ENCODE assay signal across 9 mouse cellular contexts in the genomic region with DNA sequence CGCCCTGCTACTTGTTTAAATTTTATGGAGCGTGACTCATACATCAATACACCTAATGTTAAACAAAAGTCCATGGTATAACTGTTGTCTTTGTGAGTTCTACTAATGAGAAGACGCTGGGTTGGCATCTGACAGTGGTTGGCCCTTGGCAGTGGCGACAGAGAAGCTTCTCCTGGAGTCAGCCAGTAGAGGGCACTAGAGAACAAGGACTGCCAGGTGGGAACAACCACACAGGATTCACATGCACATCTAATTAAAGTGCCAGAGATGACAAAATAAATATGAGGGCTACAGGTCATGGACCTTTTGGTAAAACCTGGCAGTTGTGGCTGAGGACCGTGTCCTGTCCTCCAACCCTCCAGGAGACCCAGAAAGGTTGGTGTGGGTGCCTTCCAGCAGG. TPM values are rescaled to one million over a fixed set of nuclear protein-coding genes. Genes with fewer than 3 reads are reported as not detected.
DNase-seq lines count a peak whose midpoint lies in the region; ATAC-seq lines count a peak whose summit lies in the region.
"Had no signal": no experiment of that assay in that cellular context is flagged by ENCODE, and none has a peak within 500 bp of the region (broad histone marks: within the 10 kb centered on the region; RNA-seq: fewer than 3 reads in every experiment).

No protein-coding gene starts in this region.

- H3K4me1 ChIP-seq in midbrain, embryonic 14.5 days (ENCODE audit: control insufficient read depth, insufficient read depth, low read length): no peaks in the 10 kb centered on the region
- H3K4me1 ChIP-seq in midbrain, embryonic 16.5 days (ENCODE audit: control insufficient read depth, insufficient read depth, low read length): no peaks in the 10 kb centered on the region
- H3K4me1 ChIP-seq in limb, embryonic 10.5 days: 0 out of 2 replicates have a peak, but pooled peaks cover 6% of the 10 kb centered on the region
- no peaks in the 10 kb centered on the region for H3K4me1 ChIP-seq in midbrain, embryonic 13.5 days (replicated peaks)

- H3K27me3 ChIP-seq in midbrain, embryonic 14.5 days (ENCODE audit: control insufficient read depth, insufficient read depth, low read length): no peaks in the 10 kb centered on the region
- no peaks in the 10 kb centered on the region for H3K27me3 ChIP-seq in midbrain, embryonic 16.5 days (ENCODE audit: control insufficient read depth, insufficient read depth, low read depth, low read length)
- no peaks in the 10 kb centered on the region for H3K27me3 ChIP-seq in limb, embryonic 10.5 days (ENCODE audit: low read depth, poor library complexity, severe bottlenecking)
- no peaks in the 10 kb centered on the region for H3K27me3 ChIP-seq in midbrain, embryonic 13.5 days

- DNase-seq in midbrain, embryonic 14.5 days: peak; percentile 86
- DNase-seq in R1 (ENCODE audit: low read depth, low spot score): peak; percentile 67
- peak; percentile 79 for DNase-seq in cerebellum, adult 8-10 months
- peak; percentile 48 to 72 for DNase-seq in heart, postnatal 14 days
- peak; percentile 71 for DNase-seq in limb, embryonic 10.5 days (ENCODE audit: low spot score)
- peak; percentile 81 for DNase-seq in retina, postnatal 1 day

- 27% methylated on average over 5 of the region's 5 CpGs for WGBS in midbrain, embryonic 14.5 days
- WGBS in midbrain, embryonic 16.5 days: 20% methylated on average over 5 of the region's 5 CpGs
- 21% methylated on average over 5 of the region's 5 CpGs for WGBS in limb, embryonic 10.5 days
- WGBS in midbrain, embryonic 13.5 days: 23% methylated on average over 5 of the region's 5 CpGs

- no peak for ATAC-seq in midbrain, embryonic 14.5 days (ENCODE audit: low FRiP score, low TSS enrichment)
- no peak for ATAC-seq in midbrain, embryonic 16.5 days
- no peak for ATAC-seq in midbrain, embryonic 13.5 days

- no peak overlapping the region for H3K27ac ChIP-seq in midbrain, embryonic 14.5 days (replicated peaks; ENCODE audit: low read depth, low read length)
- no peak overlapping the region for H3K27ac ChIP-seq in midbrain, embryonic 16.5 days (ENCODE audit: low read length)
- H3K27ac ChIP-seq in limb, embryonic 10.5 days: no peak overlapping the region
- no peak overlapping the region for H3K27ac ChIP-seq in midbrain, embryonic 13.5 days

- H3K9me3 ChIP-seq in midbrain, embryonic 14.5 days (ENCODE audit: control insufficient read depth, low read length): no peaks in the 10 kb centered on the region
- H3K9me3 ChIP-seq in midbrain, embryonic 16.5 days (replicated peaks; ENCODE audit: control insufficient read depth, low read length, poor library complexity, severe bottlenecking): no peaks in the 10 kb centered on the region
- H3K9me3 ChIP-seq in limb, embryonic 10.5 days (replicated peaks): no peaks in the 10 kb centered on the region
- no peaks in the 10 kb centered on the region for H3K9me3 ChIP-seq in midbrain, embryonic 13.5 days

- no peak overlapping the region for H3K4me3 ChIP-seq in midbrain, embryonic 14.5 days (replicated peaks; ENCODE audit: low read depth, low read length)
- H3K4me3 ChIP-seq in midbrain, embryonic 16.5 days (ENCODE audit: low read depth, low read length): no peak overlapping the region
- no peak overlapping the region for H3K4me3 ChIP-seq in limb, embryonic 10.5 days
- H3K4me3 ChIP-seq in midbrain, embryonic 13.5 days (replicated peaks): no peak overlapping the region

- H3K9ac ChIP-seq in midbrain, embryonic 14.5 days (replicated peaks; ENCODE audit: low read length): no peak overlapping the region
- no peak overlapping the region for H3K9ac ChIP-seq in midbrain, embryonic 16.5 days (ENCODE audit: low read depth, low read length)
- no peak overlapping the region for H3K9ac ChIP-seq in midbrain, embryonic 13.5 days (replicated peaks)

- intact Hi-C loops in heart, postnatal 14 days (cut with DNase I): loop anchor here (1.0 to 10.0 kb wide), 3 partner anchors 49 to 356 kb away; no protein-coding TSS in a partner anchor

- no peak overlapping the region for H3K4me2 ChIP-seq in midbrain, embryonic 14.5 days (ENCODE audit: low read length)
- no peak overlapping the region for H3K4me2 ChIP-seq in midbrain, embryonic 16.5 days (ENCODE audit: low read length)
- no peak overlapping the region for H3K4me2 ChIP-seq in midbrain, embryonic 13.5 days (replicated peaks)

- H3K36me3 ChIP-seq in midbrain, embryonic 14.5 days (ENCODE audit: control insufficient read depth, insufficient read depth, low read length): no peaks in the 10 kb centered on the region
- H3K36me3 ChIP-seq in midbrain, embryonic 16.5 days (ENCODE audit: control insufficient read depth, insufficient read depth, low read length): no peaks in the 10 kb centered on the region
- no peaks in the 10 kb centered on the region for H3K36me3 ChIP-seq in limb, embryonic 10.5 days
- no peaks in the 10 kb centered on the region for H3K36me3 ChIP-seq in midbrain, embryonic 13.5 days

RNA-seq across cellular contexts. Expression of gene Tff2, which starts 5.7 kb away (rescaled TPM):
- not detected in 2 replicates for polyA plus RNA-seq in midbrain, embryonic 14.5 days (2014; fragmentation: Nextera tagmentation; extraction: Ambion mirVana)
- not detected in 2 replicates for polyA plus RNA-seq in midbrain, embryonic 16.5 days (2015; fragmentation: Nextera tagmentation; extraction: Ambion mirVana)
- total RNA-seq in heart, postnatal 14 days (2021): under 1 TPM in 1 of 2 experiments, not detected in 1; 0.88 TPM
- not detected in 2 replicates for polyA plus RNA-seq in limb, embryonic 10.5 days (2016; fragmentation: Nextera tagmentation; extraction: Ambion mirVana)
- not detected in 2 replicates for polyA plus RNA-seq in midbrain, embryonic 13.5 days (2015; fragmentation: Nextera tagmentation; extraction: Ambion mirVana)
- total RNA-seq: gastrocnemius, postnatal 4 days had no signal

RNA-seq across cellular contexts. Expression of gene Tff3, which starts 9.0 kb away (rescaled TPM):
- 0.51 and 1.3 TPM in 2 replicates for polyA plus RNA-seq in midbrain, embryonic 14.5 days (2014; fragmentation: Nextera tagmentation; extraction: Ambion mirVana)
- polyA plus RNA-seq in midbrain, embryonic 16.5 days (2015; fragmentation: Nextera tagmentation; extraction: Ambion mirVana): 0.70 and 1.3 TPM in 2 replicates
- not detected for total RNA-seq in heart, postnatal 14 days (2021)
- not detected in 2 replicates for polyA plus RNA-seq in limb, embryonic 10.5 days (2016; fragmentation: Nextera tagmentation; extraction: Ambion mirVana)
- 0.97 and 2.0 TPM in 2 replicates for polyA plus RNA-seq in midbrain, embryonic 13.5 days (2015; fragmentation: Nextera tagmentation; extraction: Ambion mirVana)
- total RNA-seq: gastrocnemius, postnatal 4 days had no signal

RNA-seq across cellular contexts. Expression of gene Tff1, which starts 26.7 kb away (rescaled TPM):
- polyA plus RNA-seq in midbrain, embryonic 14.5 days (2014; fragmentation: Nextera tagmentation; extraction: Ambion mirVana): not detected in 2 replicates
- polyA plus RNA-seq in midbrain, embryonic 16.5 days (2015; fragmentation: Nextera tagmentation; extraction: Ambion mirVana): not detected in 2 replicates
- not detected for total RNA-seq in heart, postnatal 14 days (2021)
- not detected in 2 replicates for polyA plus RNA-seq in limb, embryonic 10.5 days (2016; fragmentation: Nextera tagmentation; extraction: Ambion mirVana)
- polyA plus RNA-seq in midbrain, embryonic 13.5 days (2015; fragmentation: Nextera tagmentation; extraction: Ambion mirVana): not detected in 2 replicates
- total RNA-seq: gastrocnemius, postnatal 4 days had no signal
